Mouse (Mus musculus) heart, postnatal 25 days (tissue): ENCODE measurements around the gene Nox3. TPM values are rescaled to one million over a fixed set of nuclear protein-coding genes. Genes with fewer than 3 reads are reported as not detected.

Experiments used
- DNase-seq: peaks from one replicate; pipeline ENCODE4 v3.0.0; 2022; ENCODE audit warnings: low spot score
- intact Hi-C: fragments of 180-260 bp; cut with DNase I; formaldehyde crosslinking; loops from one replicate; pipeline ENCODE4 v1.15.1; 2025
- total RNA-seq, 2 experiments: library from RNA; stranded (reverse); gene quantifications; 2 replicates each; pipeline ENCODE4 v1.2.3; 2021

Gene Nox3
- total RNA-seq, 2 experiments from 2014 or later, result not detected

- DNase-seq, result no peak
Observed at GRCm38 (mm10) chr17:3610928-3611780, 84.9 kb downstream of the Nox3 start.

GRCm38 (mm10) chr17:3610307-3610754 lies 85.7 kb downstream of the Nox3 start:
- intact Hi-C loops, result no loop called here
- DNase-seq, result no peak

More at GRCm38 (mm10) chr17:3610928-3611780, 84.9 kb downstream of the Nox3 start:
- intact Hi-C loops, result no loop called here

GRCm38 (mm10) chr17:3602954-3603672 lies 92.9 kb downstream of the Nox3 start:
- intact Hi-C loops, result no loop called here
- DNase-seq, result no peak

GRCm38 (mm10) chr17:3598393-3598792 lies 97.7 kb downstream of the Nox3 start:
- no peak for DNase-seq
- intact Hi-C loops, result no loop called here

- intact Hi-C loops, result loop anchor here (1.0 kb wide), 1 partner anchor 7 kb away; no protein-coding TSS in a partner anchor
- DNase-seq, result no peak
Observed at GRCm38 (mm10) chr17:3597866-3598265, 98.2 kb downstream of the Nox3 start.

GRCm38 (mm10) chr17:3597130-3597529 lies 98.9 kb downstream of the Nox3 start:
- intact Hi-C loops, result loop anchor here (1.0 kb wide), 1 partner anchor 8 kb away; no protein-coding TSS in a partner anchor
- no peak for DNase-seq

Other genes with a start within 250 kb of the Nox3 start
- not detected for gene Cldn20, start 163.7 kb downstream of the Nox3 start, total RNA-seq
- 10 to 100 TPM in 1 of 2 experiments, 1 to 10 TPM in 1; 9.9 to 11.7 TPM for gene Tfb1m, start 138.5 kb downstream of the Nox3 start, total RNA-seq